Mouse (Mus musculus) spleen, adult 2 months (tissue): ENCODE measurements around the gene Ifrd1.

ENCODE experiments used
- CTCF ChIP-seq: fragments of 200-500 bp; IDR thresholded peaks from 2 replicates; pipeline ENCODE4 v1.5.1; 2011; ENCODE audit warnings: mild to moderate bottlenecking, inconsistent platforms; ENCODE audit not compliant: insufficient read depth, insufficient read length, insufficient replicate concordance; ENCODE audit errors: extremely low read depth
- POLR2A ChIP-seq: fragments of 200-500 bp; IDR thresholded peaks from 2 replicates; pipeline ENCODE4 v1.6.1; 2011; ENCODE audit warnings: low read depth, low read length, inconsistent platforms

DNA sequence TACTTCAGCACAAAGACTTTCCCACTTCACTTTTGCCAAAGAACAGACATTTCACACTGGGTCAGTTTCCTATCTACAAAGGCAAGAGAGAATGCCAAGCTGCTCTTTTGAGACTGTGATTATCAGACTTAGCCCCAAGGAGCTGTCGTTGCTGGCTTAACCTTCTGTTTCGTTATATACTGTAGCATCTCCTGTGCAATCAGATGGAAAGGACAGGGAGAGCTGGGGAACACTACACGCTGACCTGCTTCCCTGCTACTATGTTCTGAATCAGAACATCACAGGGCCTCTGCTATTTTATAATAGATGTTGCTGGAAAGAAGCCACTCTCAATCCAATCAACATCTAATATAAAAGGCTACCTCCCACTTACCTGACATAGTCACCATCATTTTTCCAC lies 39.3 kb downstream of the Ifrd1 start:
- TF ChIP-seq CTCF (no peak), POLR2A (no peak)
